Mouse (Mus musculus) midbrain, postnatal 0 days (tissue): ENCODE measurements at regions not wholly inside any gene's neighbourhood (a gene's known extent, or its start where the extent isn't known, plus 50 kb on each side); places are given as distances from the start of the nearest gene placed in this dataset.

Source experiments
- ATAC-seq: fragments of 200-750 bp; cut with Nextera tagmentation; 2 replicates; pipeline ENCODE4 v1.8.0; 2017; ENCODE audit warnings: moderate number of reproducible peaks, mild to moderate bottlenecking, moderate TSS enrichment, moderate library complexity; ENCODE audit not compliant: low FRiP score
- DNase-seq: peaks from one replicate; pipeline ENCODE4 v3.0.0-alpha.2; 2015; ENCODE audit warnings: low spot score
- H3K27ac ChIP-seq: fragments of 300-500 bp; sonication (generic); 2 replicates; pipeline ENCODE4 v1.5.1; 2014; ENCODE audit warnings: low read depth, mild to moderate bottlenecking, low read length, mixed read lengths
- H3K27me3 ChIP-seq: fragments of 300-500 bp; sonication (generic); 2 replicates; pipeline ENCODE4 v1.6.1; 2014; ENCODE audit warnings: low read length, control low read depth, mixed read lengths; ENCODE audit not compliant: insufficient read depth
- H3K36me3 ChIP-seq: fragments of 300-500 bp; sonication (generic); 2 replicates; pipeline ENCODE4 v1.6.1; 2014; ENCODE audit warnings: low read length, control low read depth, mixed read lengths; ENCODE audit not compliant: insufficient read depth
- H3K4me1 ChIP-seq: fragments of 300-500 bp; sonication (generic); 2 replicates; pipeline ENCODE4 v1.6.1; 2014; ENCODE audit warnings: mild to moderate bottlenecking, control low read depth, antibody characterized with exemption, low read length, mixed read lengths; ENCODE audit not compliant: insufficient read depth
- H3K4me2 ChIP-seq: fragments of 300-500 bp; sonication (generic); 2 replicates; pipeline ENCODE4 v1.6.1; 2014; ENCODE audit warnings: low read depth, mild to moderate bottlenecking, low read length, mixed read lengths; ENCODE audit not compliant: poor library complexity, severe bottlenecking
- H3K4me3 ChIP-seq: fragments of 300-500 bp; sonication (generic); 2 replicates; pipeline ENCODE4 v1.5.1; 2014; ENCODE audit warnings: low read depth, mild to moderate bottlenecking, low read length, moderate library complexity
- H3K9ac ChIP-seq: fragments of 300-500 bp; sonication (generic); replicated peaks from 2 replicates; pipeline ENCODE4 v1.6.1; 2014; ENCODE audit warnings: mild to moderate bottlenecking, low read length, moderate library complexity, mixed read lengths; ENCODE audit not compliant: poor library complexity, severe bottlenecking
- H3K9me3 ChIP-seq: fragments of 300-500 bp; sonication (generic); 2 replicates; pipeline ENCODE4 v1.6.1; 2016; ENCODE audit warnings: low read length, control low read depth
- CTCF ChIP-seq: IDR thresholded peaks from 2 replicates; pipeline ENCODE4 v1.5.1; 2016; ENCODE audit warnings: antibody characterized with exemption, mild to moderate bottlenecking
- WGBS: fragments of 180-500 bp; shearing (Covaris S2); extraction: QIAGEN DNeasy Blood & Tissue Kit; methylation state at CpG from one replicate; pipeline ENCODE4 v1.1.7; 2014; 5-methylcytosine and 5-hydroxymethylcytosine counted together

DNA sequence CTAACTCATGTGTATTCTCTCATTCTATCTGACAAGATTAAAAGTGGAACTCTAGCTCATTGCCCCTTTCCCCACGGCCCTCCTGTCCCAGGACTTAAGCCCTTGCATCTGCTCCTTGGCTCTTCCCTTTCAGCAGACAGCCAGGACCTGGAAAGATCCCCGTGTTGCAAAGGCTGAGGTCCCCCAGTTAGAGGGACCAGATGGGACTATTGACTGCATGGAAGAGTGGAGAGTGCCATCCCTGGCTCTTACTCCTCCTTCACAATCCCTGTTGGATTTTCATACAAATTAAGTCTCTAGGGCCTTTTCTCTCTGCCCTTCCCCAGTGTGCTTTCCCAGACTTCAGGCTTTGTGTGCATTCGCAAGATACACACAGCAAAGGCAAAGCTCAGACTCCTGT, 71.6 kb upstream of the Pcdh8 start:
- Histone ChIP-seq H3K9me3 (no peaks in the 10 kb centered on the region), H3K9ac (no peak overlapping the region), H3K27ac (no peak overlapping the region), H3K27me3 (no peaks in the 10 kb centered on the region), H3K4me2 (no peak overlapping the region; the same call in 1 of the 2 replicates), H3K36me3 (no peaks in the 10 kb centered on the region), H3K4me1 (no peaks in the 10 kb centered on the region), H3K4me3 (no peak overlapping the region)
- ATAC-seq, result no peak
- DNase-seq, result peak; percentile 35
- no peak for TF ChIP-seq CTCF
- 17% methylated on average over 3 of the region's 3 CpGs for WGBS

DNA sequence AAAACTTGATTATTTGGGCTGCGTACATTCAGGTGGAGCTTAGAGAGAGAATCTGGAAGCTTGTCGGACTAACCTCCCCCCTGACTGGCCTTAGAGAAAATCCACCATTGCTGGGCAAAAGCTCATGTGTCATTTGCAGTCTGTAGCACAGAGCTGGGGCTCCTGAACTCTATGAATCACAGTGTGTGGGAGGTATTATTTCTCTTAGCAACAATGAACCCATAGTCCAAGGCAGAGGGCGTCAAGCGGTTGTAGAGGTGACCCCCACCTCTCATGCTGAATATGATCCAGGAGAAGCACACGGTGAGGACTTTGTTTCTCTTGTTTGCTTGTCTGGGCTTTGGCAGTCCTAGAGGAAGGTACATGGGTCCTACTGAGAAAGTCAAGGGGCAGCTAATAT, 66.0 kb upstream of the Pcdh8 start:
- no peak overlapping the region for H3K4me3 ChIP-seq
- no peak overlapping the region for H3K4me2 ChIP-seq
- H3K36me3 ChIP-seq, result no peaks in the 10 kb centered on the region
- H3K9ac ChIP-seq, result no peak overlapping the region
- no peaks in the 10 kb centered on the region for H3K27me3 ChIP-seq
- TF ChIP-seq CTCF, result no peak
- no peaks in the 10 kb centered on the region; the same call in 1 of the 2 replicates for H3K4me1 ChIP-seq
- H3K27ac ChIP-seq, result no peak overlapping the region
- ATAC-seq (no peak), DNase-seq (no peak)
- WGBS, result 35% methylated on average over 5 of the region's 5 CpGs
- H3K9me3 ChIP-seq, result no peaks in the 10 kb centered on the region

DNA sequence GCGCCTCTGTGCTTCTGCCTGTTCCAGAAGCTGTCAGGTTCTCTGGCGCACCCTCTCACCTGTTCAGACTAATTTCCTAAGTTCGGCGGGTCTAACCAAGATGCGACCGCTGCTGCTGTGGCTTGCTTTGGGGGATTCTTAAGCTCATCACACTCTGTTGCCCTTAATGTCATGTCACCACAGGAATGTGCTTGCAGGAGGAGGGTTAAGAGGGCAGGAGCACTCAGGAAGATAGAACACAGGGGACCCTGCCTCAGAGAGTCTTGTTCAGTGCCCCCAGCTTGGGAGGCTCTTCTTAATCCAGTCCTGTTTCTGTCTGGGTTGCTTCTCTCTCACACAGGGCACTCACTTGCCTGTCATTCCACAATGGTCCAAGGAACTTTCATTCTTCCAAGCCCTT, 65.1 kb upstream of the Pcdh8 start:
- no peak for ATAC-seq
- 95% methylated on average over 5 of the region's 6 CpGs for WGBS
- no peak for DNase-seq
- Histone ChIP-seq H3K27me3 (no peaks in the 10 kb centered on the region), H3K9ac (no peak overlapping the region), H3K27ac (no peak overlapping the region), H3K4me1 (no peaks in the 10 kb centered on the region; the same call in 1 of the 2 replicates), H3K4me2 (no peak overlapping the region), H3K9me3 (no peaks in the 10 kb centered on the region), H3K4me3 (no peak overlapping the region), H3K36me3 (no peaks in the 10 kb centered on the region)
- no peak for TF ChIP-seq CTCF

DNA sequence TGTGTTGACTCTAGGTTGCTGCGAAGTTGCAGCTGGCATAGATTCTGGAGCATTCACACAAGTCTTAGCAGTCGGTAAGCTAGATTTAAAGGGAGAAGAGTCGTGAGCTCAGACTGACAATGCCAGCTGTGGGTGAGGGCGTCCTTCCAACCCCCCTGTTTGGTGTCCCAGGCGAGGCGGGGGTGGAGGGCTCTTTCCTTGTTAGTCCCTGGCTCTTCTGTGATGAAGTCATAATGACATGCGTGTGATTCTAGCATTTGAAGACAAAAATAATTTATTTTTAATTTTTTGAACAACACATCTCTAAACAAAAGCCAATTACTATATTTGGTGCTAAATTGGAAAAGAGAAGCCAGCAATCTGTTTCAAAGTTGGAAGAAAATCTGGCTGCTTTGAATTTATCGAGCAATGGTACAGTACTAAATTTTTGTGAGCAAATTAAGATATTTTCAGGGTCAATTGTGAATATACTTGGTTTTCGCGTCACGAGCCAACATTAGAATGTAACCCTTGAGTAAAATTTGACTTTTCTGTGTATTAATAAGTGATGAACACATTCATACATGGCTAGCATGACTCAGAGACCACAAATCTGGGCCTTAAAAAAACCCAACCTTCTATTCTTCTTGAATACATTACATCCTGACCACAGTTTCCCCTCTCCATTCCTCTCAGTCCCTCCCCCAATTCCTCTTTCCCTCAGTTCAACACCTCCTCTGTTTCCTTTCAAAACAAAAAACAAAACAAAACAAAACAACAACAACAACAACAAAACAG, 53.7 kb upstream of the Pcdh8 start:
- 91% methylated on average over 11 of the region's 11 CpGs for WGBS
- no peak for DNase-seq
- no peak overlapping the region for H3K27ac ChIP-seq
- no peak overlapping the region for H3K9ac ChIP-seq
- peaks cover 3% of the 10 kb centered on the region; the same call in 1 of the 2 replicates for H3K4me1 ChIP-seq
- no peak overlapping the region for H3K4me3 ChIP-seq
- no peak overlapping the region for H3K4me2 ChIP-seq
- no peaks in the 10 kb centered on the region for H3K36me3 ChIP-seq
- H3K27me3 ChIP-seq, result no peaks in the 10 kb centered on the region
- ATAC-seq, result no peak
- TF ChIP-seq CTCF, result no peak
- H3K9me3 ChIP-seq, result no peaks in the 10 kb centered on the region

DNA sequence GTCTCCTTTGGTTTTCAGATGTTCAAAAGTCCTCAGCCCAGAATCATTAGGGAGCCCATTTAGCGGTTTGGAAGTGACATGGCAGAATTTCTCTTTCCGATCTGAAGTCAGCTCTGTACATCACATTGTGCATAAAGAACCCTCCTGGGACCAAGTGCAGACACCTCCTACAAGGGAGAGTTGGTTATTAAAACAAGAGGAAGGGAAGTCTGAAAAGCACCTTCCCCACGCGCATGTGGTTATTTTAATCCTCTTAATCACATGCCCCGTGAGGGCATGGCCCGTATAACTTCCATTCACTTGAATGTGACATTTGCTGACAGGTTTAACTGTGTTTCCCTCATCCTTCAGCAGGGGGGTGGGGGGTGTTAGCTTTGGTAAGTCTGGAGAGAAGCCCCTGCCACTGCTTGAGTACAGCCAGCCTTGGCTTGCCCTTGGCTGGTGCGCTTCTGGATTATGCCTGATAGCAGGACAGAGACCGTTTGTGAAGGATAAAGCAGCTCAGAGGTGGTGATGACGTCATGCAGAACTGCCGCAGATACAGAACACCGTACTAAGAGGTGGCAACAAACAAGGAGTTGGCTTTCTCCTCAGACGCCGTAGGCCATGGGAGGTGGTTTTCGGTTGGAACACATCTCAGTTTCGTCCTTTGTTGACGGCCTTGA, 51.5 kb upstream of the Pcdh8 start:
- H3K4me3 ChIP-seq, result no peak overlapping the region
- ATAC-seq, result peak; percentile 55; the same call in 1 of the 2 replicates
- peaks cover 3% of the 10 kb centered on the region; the same call in 1 of the 2 replicates for H3K4me1 ChIP-seq
- no peak for DNase-seq
- no peak overlapping the region for H3K27ac ChIP-seq
- no peak overlapping the region for H3K9ac ChIP-seq
- H3K4me2 ChIP-seq, result no peak overlapping the region
- TF ChIP-seq CTCF, result no peak
- WGBS, result 35% methylated on average over 16 of the region's 16 CpGs
- no peaks in the 10 kb centered on the region for H3K27me3 ChIP-seq
- H3K9me3 ChIP-seq, result no peaks in the 10 kb centered on the region
- no peaks in the 10 kb centered on the region for H3K36me3 ChIP-seq

DNA sequence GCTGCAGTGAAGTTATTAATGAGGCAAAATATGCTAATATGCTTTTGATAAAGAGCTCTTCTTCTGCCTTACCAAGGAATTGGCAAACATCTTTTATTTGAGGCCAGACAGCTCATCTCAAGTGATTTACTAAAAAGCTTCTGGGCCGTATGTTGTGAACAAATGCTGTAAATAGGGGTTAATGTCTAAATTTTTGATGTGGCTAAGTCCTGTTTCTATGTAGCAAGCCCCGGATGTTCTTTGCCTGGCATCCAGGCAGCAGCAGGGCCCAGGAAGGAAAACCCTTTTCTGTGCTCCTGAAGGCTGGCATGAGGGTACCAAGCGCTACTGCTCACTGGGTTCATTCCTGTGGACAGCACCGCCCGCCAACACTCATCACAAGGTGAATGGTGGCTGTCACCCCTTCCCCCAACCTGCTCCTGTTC, 50.9 kb upstream of the Pcdh8 start:
- WGBS, result 56% methylated on average over 5 of the region's 5 CpGs
- TF ChIP-seq CTCF, result no peak
- H3K36me3 ChIP-seq, result no peaks in the 10 kb centered on the region
- H3K9me3 ChIP-seq, result no peaks in the 10 kb centered on the region
- ATAC-seq (peak; percentile 63; the same call in 1 of the 2 replicates), DNase-seq (no peak)
- no peak overlapping the region for H3K9ac ChIP-seq
- no peak overlapping the region for H3K4me3 ChIP-seq
- H3K4me1 ChIP-seq, result peaks cover 3% of the 10 kb centered on the region; the same call in 1 of the 2 replicates
- H3K4me2 ChIP-seq, result no peak overlapping the region
- no peak overlapping the region for H3K27ac ChIP-seq
- H3K27me3 ChIP-seq, result no peaks in the 10 kb centered on the region
